Mouse (Mus musculus): ENCODE measurements around the gene Rpn2.

- no peak for TF ChIP-seq CTCF (IDR thresholded peaks at IDR 0.05; ENCODE audit: borderline replicate concordance, insufficient read depth, low read depth, low read length)
- TF ChIP-seq POLR2A (IDR thresholded peaks at IDR 0.05; ENCODE audit: borderline replicate concordance, insufficient read depth, low read length) = no peak
These were observed 81.2 kb downstream of the Rpn2 start for GRCm38 (mm10) chr2:157360028-157360427.
